Mouse (Mus musculus) cerebellum, adult 9-11 months (tissue): Measurements from ENCODE around the gene Ciao1.
"Not testable (repeated sequence)": the region's sequence is repeated elsewhere in the genome, so short reads cannot be mapped to it uniquely, and the experiment has no call there.

Experiments
- DNase-seq: peaks from one replicate; pipeline ENCODE4 v3.0.0; 2022

Ciao1 gene

DNA sequence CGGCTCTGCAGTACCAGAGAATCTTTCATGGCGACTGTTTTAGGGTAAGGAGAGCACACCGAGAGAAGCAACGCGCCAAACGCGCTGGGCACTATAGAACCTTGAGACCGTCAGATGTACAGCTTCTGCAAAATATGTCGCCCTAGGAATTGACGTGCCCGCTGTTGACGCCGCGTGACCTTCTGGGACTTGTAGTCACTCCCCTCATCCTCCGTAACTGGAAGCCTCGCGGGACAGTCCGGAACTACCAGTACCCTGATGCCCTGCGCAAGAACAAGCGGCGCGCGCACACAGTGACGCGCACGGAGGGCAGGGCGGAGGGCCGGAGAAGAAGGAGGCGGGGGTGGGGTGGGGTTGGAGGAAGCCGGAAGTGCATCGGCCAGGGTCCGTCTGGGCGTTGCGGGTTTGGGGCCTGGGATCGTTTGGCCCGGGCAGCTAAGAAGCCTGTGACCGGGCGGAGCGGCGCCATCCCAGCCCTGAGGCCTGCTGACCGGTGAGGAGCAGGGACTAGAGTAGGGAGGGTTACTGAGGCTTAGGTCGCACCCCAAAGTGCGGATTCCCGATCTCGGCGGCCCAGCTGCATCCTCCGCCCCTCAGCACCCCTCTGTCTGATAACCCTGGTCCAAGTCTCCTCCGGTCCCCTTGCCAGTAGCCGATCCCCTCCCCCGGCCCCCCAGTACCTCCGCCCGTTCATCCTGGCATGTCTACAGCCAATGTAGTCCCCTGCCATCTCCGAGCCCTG, at the start of gene Ciao1, which contains the start of gene Tmem127:
TSS of gene Ciao1 (minus strand) at position 225 of the 742 bp plus-strand sequence.
TSS of gene Tmem127 (plus strand) at position 317 of the 742 bp plus-strand sequence.
- DNase-seq: peak; percentile 98

DNA sequence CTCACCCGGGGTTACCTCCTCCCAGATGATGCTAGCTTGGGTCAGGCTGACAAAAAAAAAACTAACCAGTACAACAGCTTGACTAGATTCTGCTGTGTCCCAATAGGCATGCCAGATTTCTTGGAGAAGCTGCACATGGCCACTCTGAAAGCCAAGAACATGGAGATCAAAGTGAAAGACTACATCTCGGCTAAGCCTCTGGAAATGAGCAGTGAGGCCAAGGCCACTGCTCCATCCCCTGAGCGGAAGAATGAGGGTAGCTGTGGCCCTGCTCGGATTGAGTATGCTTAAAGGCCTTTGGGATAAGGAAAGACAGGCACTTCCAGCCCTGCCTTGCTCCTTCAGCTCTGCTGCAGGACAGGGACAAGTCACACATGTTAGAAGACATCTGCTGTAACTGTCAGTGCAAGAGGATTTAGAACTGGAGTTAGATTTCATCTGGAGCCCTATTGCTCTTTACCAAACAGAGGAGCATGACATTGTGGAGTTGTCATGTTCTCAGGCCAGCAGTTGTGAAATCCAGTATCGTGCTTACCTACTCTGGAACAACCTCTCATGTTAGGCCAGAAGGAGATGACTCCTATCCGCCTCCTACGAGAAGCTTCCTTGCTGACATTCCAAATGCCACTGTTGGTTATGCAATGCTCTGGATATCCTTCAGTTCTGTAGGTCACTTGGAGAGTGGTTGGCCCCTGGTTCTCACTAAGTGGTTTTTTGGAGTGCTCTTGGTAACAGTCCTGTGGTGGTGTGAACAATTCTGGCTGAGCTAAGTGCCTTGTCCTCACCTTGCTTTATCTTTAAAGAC, 49.6 kb upstream of the Ciao1 start:
- no peak for DNase-seq

GRCm38 (mm10) chr2:127292250-127292649, 44.6 kb upstream of the Ciao1 start:
- DNase-seq: no peak

GRCm38 (mm10) chr2:127278162-127278561, 30.5 kb upstream of the Ciao1 start:
- DNase-seq: no peak

- DNase-seq: no peak
These were observed 28.1 kb upstream of the Ciao1 start for GRCm38 (mm10) chr2:127275551-127276320.

DNA sequence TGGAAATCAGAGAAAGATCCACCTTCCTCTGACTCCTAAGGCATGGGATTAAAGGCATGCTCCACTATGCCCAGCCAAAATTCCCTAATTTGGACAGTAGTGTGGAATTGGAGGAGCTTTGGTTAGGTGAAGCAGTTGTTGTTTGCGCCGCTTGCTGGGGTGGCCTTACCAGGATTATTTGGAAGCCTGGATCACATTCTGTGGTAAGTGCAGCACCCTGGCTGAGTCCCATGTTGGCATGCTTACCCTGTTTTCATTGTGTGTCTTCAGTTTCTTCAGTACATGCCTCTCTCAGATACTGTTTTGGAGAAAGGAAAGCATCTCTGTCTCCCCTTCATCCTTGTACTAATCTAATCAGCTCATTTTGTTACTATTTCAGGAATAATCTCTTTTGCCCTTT, 27.0 kb upstream of the Ciao1 start:
- DNase-seq: no peak

GRCm38 (mm10) chr2:127272806-127273205, 25.2 kb upstream of the Ciao1 start:
- no peak for DNase-seq

- not testable (repeated sequence) for DNase-seq
These were observed 24.4 kb upstream of the Ciao1 start for GRCm38 (mm10) chr2:127272049-127272448.

- DNase-seq: peak; percentile 52
These were observed 23.5 kb upstream of the Ciao1 start for GRCm38 (mm10) chr2:127271042-127271515.

DNA sequence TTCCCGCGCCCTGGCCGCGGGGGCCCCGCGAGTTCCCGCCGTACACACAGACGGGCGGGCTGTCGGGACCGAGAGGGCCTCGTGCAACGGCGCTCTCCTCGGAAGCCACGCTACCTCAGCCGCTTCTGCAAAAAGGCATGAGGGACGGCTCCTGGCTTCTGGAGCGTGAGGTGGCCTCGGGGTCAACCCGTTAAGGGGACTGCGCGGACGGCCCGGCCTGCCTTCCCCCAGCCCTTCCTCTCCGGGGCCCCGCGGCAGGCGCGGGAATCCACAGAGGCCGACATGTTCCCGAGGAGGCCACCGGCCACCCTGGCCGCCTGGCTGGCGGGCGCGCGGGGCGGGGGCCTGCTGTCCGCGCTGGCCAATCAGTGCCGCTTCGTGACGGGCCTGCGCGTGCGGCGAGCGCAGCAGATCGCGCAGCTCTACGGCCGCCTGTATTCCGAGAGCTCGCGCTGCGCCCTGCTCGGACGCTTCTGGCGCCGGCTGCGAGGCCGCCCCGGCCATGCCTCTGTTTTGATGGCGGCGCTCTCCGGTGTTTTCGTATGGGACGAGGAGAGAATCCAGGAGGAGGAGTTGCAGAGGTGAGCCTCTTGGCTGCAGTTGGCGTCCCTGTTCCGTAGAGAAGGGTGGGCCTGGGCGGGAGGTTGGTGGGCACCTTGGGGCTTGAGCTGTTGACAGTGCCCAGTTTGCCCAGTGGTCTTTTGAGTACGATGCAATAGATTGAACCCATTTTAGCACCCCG, 22.9 kb upstream of the Ciao1 start:
- peak; percentile 91 for DNase-seq

- peak; percentile 98 for DNase-seq
These were observed 22.1 kb upstream of the Ciao1 start, which contains the start of gene Stard7 for GRCm38 (mm10) chr2:127269491-127270299. Gene Stard7, plus strand, starts transcription at chr2:127270218.

DNA sequence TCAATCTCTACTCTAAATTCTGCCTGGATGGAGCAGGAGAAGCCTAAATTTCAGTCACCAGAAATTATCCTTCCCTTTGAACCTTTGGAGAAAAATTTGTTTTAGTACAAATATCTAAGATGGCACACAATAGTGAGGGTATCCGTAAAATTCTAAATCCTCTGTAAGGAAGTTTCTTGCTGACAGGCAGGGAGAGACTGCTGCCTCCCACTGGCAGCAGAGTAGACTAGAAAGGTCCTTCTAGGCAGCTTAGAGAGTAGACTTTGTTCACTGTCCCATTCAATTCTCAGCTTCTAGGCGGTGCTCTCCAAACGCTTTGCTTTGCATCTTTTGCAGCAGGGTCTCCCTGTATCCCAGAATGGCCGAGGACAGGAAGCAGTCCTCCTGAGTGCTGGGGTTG, 20.2 kb upstream of the Ciao1 start:
- DNase-seq: no peak

DNA sequence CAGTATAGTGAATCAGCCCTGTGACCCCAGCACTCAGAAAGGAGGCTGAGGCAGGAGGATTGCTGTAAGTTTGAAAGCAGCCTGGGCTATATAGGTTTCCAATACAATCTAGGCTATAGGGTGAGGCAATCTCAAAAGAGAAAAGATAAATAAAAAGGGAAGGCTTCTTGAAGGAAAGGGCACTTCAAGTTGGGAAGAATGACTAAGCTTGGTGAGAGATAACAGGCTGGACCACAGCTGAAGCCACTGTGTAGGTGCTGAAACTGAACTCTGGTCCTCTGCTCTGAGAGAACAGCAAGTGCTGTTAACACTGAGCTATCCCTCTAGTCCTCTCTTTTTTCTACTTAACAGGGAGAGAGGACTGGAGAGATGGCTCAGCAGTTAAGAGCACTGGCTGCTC, 14.9 kb upstream of the Ciao1 start:
- no peak for DNase-seq

GRCm38 (mm10) chr2:127259340-127259739, 11.7 kb upstream of the Ciao1 start:
- DNase-seq: no peak

DNA sequence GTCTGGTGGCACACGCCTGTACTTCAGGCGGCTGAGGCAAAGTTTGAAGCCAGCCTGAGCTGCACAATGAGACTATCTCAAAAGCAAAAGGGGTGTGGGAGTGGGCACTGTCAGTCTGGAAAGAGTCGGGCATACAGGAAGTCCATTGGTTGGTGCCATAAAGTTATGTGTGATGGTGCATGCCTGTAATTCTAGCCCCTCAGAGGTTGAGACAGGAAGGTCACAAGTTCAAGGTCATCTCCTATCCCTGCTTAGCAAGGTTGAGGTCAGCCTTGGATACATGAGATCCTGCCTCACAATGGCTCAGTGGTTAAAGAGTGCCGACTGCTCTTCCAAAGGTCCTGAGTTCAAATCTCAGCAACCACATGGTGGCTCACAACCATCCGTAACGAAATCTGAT, 7.7 kb upstream of the Ciao1 start:
- no peak for DNase-seq

DNA sequence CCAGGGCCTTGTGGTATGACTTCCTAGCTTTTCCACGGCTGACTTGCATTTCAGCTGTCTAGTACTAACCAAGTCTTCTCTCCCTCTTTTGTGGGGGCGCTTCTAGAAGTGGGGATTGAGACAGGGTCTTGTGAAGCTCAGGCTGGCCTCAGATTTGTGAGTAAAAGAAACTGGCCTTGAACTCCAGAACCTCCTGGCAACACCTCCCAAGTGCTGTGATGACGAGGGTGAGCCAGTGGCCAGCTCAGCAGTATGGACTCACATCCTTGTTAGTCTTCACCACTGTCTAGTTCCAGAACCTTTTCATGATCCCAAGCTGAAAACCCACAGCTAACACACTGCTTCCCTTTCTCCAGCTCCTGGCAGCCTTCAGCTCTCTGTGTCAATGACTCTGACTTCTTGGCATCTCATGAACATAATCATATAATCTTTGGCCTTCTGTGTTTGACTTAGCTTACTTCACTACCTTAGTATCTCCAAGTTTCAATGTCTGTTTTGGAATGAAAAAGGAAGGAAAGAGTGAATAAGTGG, 7.1 kb upstream of the Ciao1 start:
- no peak for DNase-seq

DNA sequence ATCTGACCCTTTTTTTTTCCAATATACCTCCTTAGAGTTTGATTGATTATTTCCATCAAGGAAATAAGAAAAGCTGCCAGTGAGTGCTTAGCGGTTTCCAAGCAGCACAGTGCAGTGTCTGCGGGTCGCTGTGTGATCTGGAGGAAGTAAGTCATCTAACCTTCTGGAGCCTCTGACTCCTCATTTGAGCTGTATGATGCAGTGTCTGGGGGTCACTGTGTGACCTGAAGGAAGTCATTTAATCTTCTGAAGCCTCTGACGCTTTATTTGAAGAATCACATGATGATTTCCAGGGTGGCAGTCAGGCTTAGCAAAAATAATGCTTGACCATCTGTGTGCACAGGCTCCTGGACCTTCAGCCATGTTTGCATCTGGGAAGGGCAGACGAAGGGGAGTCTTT, 5.2 kb upstream of the Ciao1 start:
- DNase-seq: no peak

GRCm38 (mm10) chr2:127251880-127252527, 4.4 kb upstream of the Ciao1 start:
- DNase-seq: no peak

DNA sequence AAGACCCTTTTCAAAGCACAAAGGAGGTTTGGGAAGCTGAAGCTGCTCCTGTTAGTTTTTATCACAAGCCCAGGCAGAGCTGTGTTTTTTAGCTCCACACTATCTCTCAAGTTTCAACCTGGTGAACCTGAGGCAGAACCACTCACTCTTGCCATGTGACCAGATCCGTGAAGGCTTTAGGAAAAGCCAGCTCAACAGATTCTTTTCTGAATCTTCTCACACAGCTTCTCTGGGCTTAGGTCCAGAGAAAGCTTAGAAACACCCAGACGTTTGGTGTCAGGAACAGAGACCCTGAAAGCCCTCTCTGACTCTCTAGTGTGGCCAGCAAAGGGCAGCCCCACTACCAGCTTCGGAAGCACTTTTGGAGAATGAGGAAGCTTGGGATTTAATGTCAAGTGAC, 3.8 kb upstream of the Ciao1 start:
- no peak for DNase-seq

GRCm38 (mm10) chr2:127250291-127251008, 2.8 kb upstream of the Ciao1 start:
- DNase-seq: no peak
